Mouse (Mus musculus): ENCODE measurements around the gene Col6a2.

Col6a2 gene

DNA sequence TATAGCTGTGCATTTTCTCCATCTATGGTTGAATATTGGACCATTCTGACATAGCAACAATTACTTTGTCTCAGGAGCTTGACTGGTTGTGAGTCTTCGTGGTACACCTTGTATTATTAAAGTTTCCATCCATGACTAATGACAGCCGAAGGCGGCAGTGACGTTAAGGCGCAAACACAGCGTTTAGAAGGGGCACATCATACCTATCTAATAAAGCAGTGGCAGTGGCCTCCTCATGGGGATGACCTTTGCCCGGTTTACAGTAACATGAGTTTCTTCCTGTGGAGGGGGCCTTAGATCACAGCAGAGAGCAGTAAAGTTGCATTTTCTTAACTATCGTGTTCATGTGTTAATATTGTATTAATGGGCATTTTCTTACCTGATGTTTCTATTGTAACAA lies 75.2 kb downstream of the Col6a2 start:
- DNase-seq (ENCODE audit: low spot score), result no peak

DNA sequence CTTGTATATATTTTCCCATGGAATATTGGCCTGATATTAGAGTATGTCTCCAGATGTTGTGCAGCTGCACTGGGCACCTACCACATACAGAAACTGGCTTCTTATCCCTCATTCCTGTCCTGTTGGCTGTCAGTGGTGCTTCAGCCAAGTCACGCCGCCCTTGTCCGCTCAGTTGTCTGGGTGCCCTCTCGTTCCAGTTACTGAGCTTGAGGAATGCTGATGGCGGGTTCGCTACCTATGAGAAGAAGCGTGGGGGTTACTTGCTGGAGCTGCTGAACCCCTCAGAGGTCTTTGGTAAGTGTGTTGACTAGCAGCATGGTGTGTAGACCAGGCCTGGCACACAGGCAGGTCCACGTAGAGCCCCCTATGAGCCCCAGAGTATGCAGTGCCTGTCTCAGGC lies 76.9 kb downstream of the Col6a2 start:
- no peak for DNase-seq (ENCODE audit: low spot score)
